Mouse (Mus musculus): ENCODE data around the gene Dlgap5. TPM values are rescaled to one million over a fixed set of nuclear protein-coding genes. Genes with fewer than 3 reads are reported as not detected.
"Not testable (repeated sequence)": the region's sequence is repeated elsewhere in the genome, so short reads cannot be mapped to it uniquely, and the experiment has no call there.

Gene Dlgap5
- 47.2 and 48.4 TPM in 2 replicates for polyA plus RNA-seq (2015; fragmentation: Nextera tagmentation; extraction: Ambion mirVana)

GRCm38 (mm10) chr14:47417775-47418665, at the start of gene Dlgap5:
Gene Dlgap5, minus strand, starts transcription at chr14:47418407.
- 2% methylated on average over 36 of the region's 36 CpGs for WGBS
- H3K4me1 ChIP-seq = peaks cover 29% of the 10 kb centered on the region
- peak within 1 kb of the TSS; percentile 68 for H3K9ac ChIP-seq
- H3K36me3 ChIP-seq = peaks cover 30% of the 10 kb centered on the region
- H3K4me3 ChIP-seq = peak within 1 kb of the TSS; percentile 62
- peak within 1 kb of the TSS; percentile 80 for H3K4me2 ChIP-seq (replicated peaks)
- peak within 1 kb of the TSS; percentile 23; the same call in 1 of the 2 replicates for H3K27ac ChIP-seq
- ATAC-seq (ENCODE audit: low FRiP score, low read depth) = peak; percentile 96
- no peaks in the 10 kb centered on the region for H3K27me3 ChIP-seq
- H3K9me3 ChIP-seq = no peaks in the 10 kb centered on the region

DNA sequence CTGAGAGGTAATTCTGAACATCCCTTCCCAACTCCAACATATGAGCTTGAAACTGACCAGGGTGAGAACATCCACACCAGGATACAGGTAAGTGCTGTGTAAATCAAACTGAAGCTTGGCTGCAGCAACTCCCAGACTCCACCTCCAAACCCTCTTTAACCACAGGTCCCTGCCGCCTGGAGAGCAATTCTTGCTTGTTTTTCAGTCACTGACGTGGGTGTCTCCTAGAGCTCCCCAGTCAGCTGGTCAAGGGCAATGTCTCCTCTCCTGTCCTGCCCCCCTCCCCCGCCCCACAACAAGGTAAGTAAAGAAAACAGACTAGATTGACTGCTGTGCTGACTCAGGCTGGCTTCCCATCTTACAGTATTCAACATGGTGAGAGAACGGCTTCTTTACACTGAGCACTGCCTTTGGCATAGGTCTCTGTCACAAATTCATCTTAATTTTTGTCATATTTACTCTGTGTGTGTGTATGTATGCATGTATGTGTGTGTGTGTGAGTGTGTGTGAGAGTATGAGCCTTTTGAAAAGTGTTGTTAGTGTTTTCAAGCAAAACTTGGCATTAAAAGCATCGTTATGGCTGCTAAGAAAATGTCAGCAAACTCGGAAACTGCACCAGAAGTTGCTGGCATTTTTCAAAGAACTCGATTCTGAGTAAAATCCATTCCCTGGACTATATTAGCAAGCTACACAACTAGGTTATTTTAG, 47.4 kb upstream of the Dlgap5 start:
- no peak overlapping the region for H3K4me3 ChIP-seq

GRCm38 (mm10) chr14:47464426-47464825, 46.2 kb upstream of the Dlgap5 start:
- 75% methylated on average over 10 of the region's 10 CpGs for WGBS
- H3K4me3 ChIP-seq = no peak overlapping the region
- no peak overlapping the region for H3K4me2 ChIP-seq (replicated peaks)
- H3K27ac ChIP-seq = no peak overlapping the region
- H3K9me3 ChIP-seq = no peaks in the 10 kb centered on the region
- no peaks in the 10 kb centered on the region for H3K27me3 ChIP-seq
- no peak overlapping the region for H3K9ac ChIP-seq
- H3K36me3 ChIP-seq = no peaks in the 10 kb centered on the region
- H3K4me1 ChIP-seq = no peaks in the 10 kb centered on the region
- no peak for ATAC-seq (ENCODE audit: low FRiP score, low read depth)

More for the DNA sequence above, 47.4 kb upstream of the Dlgap5 start:
- no peaks in the 10 kb centered on the region for H3K27me3 ChIP-seq
- H3K36me3 ChIP-seq = no peaks in the 10 kb centered on the region
- H3K27ac ChIP-seq = no peak overlapping the region
- H3K4me1 ChIP-seq = no peaks in the 10 kb centered on the region
- H3K9me3 ChIP-seq = no peaks in the 10 kb centered on the region
- H3K9ac ChIP-seq = no peak overlapping the region
- WGBS = 46% methylated on average over 7 of the region's 7 CpGs
- ATAC-seq (ENCODE audit: low FRiP score, low read depth) = no peak
- no peak overlapping the region for H3K4me2 ChIP-seq (replicated peaks)

DNA sequence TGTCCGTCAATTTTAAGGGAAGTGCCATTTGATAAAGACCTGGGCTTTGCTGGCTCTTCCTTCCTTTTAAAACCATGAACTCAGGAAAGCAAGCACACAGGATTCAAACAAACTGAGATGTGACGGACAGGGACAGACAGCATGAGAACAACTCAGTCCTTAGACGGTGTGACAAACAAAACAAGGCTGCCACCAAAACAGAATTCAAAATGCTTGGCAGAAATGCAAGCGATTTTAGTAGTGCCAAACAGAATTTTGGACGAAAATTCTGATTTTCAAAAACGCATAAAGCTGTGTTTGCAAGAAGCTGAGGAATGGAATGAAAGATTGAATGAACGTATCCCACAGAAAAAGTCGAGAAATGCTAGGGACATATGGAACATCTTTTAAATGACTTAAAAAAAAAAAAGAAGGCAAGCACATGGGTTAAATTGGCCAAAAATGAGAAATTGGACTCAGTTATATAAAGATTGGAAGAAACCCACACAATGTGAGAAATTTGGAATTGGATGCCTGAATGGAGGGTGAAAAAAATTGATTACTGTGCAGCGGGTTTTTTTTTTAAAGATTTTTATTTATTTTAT, 44.8 kb upstream of the Dlgap5 start:
- no peak for ATAC-seq (ENCODE audit: low FRiP score, low read depth)
- H3K4me1 ChIP-seq = no peaks in the 10 kb centered on the region
- H3K27me3 ChIP-seq = no peaks in the 10 kb centered on the region
- H3K9me3 ChIP-seq = no peaks in the 10 kb centered on the region
- H3K27ac ChIP-seq = no peak overlapping the region
- WGBS = 80% methylated on average over 9 of the region's 9 CpGs
- no peak overlapping the region for H3K4me3 ChIP-seq
- no peaks in the 10 kb centered on the region for H3K36me3 ChIP-seq
- no peak overlapping the region for H3K4me2 ChIP-seq (replicated peaks)
- no peak overlapping the region for H3K9ac ChIP-seq

DNA sequence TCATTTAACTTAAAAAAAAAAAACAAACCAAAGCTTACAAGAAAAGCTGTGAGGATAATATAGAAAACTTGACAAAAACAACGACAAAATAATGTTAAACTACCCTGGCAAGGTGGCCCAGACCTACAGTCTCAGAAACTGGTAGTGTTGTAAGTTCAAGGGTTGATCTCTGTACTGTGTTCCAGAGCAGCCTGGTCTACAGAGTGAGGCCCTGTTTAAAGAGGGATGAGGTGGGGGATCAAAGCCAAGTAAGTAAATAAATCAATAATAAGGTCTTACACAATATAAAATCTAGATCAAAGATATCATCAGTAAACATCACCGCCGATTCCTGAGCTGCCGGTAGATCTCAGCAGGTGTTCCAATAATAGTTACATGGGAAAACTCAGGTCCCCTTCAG, 44.2 kb upstream of the Dlgap5 start:
- Histone ChIP-seq H3K27me3 (no peaks in the 10 kb centered on the region), H3K4me1 (no peaks in the 10 kb centered on the region), H3K9ac (no peak overlapping the region), H3K4me3 (no peak overlapping the region), H3K36me3 (no peaks in the 10 kb centered on the region), H3K27ac (no peak overlapping the region), H3K9me3 (no peaks in the 10 kb centered on the region), H3K4me2 (replicated peaks) (no peak overlapping the region)
- no peak for ATAC-seq (ENCODE audit: low FRiP score, low read depth)
- 76% methylated on average over 4 of the region's 4 CpGs for WGBS

- Histone ChIP-seq H3K9ac (no peak overlapping the region), H3K9me3 (no peaks in the 10 kb centered on the region), H3K27me3 (no peaks in the 10 kb centered on the region), H3K4me3 (no peak overlapping the region), H3K27ac (no peak overlapping the region), H3K4me1 (no peaks in the 10 kb centered on the region), H3K4me2 (replicated peaks) (no peak overlapping the region), H3K36me3 (no peaks in the 10 kb centered on the region)
- ATAC-seq (ENCODE audit: low FRiP score, low read depth) = no peak
- WGBS = 88% methylated on average over 8 of the region's 8 CpGs
Observed at GRCm38 (mm10) chr14:47461997-47462396, 43.8 kb upstream of the Dlgap5 start.

DNA sequence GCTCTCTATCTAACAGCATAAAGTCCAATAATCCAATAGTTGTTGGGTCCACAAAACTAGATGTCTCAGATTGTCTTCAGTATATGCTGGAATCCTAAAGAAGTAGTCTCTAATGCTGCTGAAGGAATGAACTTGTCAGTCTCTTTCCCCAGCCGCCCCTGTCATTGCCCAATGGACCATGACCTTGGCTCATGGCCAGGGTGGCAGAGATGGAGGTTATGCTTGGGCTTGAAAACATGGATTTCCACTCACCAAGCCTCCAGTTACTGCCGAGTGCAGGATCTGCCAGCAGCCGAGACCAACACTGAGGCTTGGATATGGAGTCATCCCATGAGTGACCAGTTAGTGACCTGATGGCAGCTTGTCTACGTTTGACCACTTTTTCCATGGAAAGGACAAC, 41.3 kb upstream of the Dlgap5 start:
- Histone ChIP-seq H3K4me1 (no peaks in the 10 kb centered on the region), H3K4me2 (replicated peaks) (no peak overlapping the region), H3K9ac (no peak overlapping the region), H3K4me3 (no peak overlapping the region), H3K27ac (no peak overlapping the region), H3K36me3 (no peaks in the 10 kb centered on the region), H3K9me3 (no peaks in the 10 kb centered on the region), H3K27me3 (no peaks in the 10 kb centered on the region)
- no peak for ATAC-seq (ENCODE audit: low FRiP score, low read depth)
- WGBS = 87% methylated on average over 4 of the region's 4 CpGs

DNA sequence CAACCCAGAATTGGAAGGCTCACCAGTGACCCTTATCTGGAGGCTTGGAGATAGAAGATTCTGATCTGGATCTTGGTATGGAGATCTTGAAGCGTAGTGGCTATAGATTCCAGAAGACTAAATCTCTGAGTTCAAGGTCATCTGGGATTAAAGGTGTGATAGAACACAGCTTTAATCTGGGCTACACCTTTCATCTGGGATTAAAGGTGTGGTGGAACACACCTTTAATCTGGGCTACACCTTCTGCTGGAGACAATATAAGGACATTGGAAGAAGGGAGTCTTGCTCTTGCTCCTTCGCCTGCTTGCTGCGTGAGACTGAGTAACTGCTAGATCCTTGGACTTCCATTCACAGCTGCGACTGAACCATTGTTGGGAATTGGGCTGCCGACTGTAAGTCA, 31.9 kb upstream of the Dlgap5 start, which contains the start of gene Fbxo34:
Gene Fbxo34, plus strand, starts transcription at position 301 of the 400 bp plus-strand sequence.
- H3K27me3 ChIP-seq; H3K4me2 ChIP-seq (replicated peaks); H3K9ac ChIP-seq; H3K9me3 ChIP-seq; ATAC-seq (ENCODE audit: low FRiP score, low read depth); H3K27ac ChIP-seq; H3K36me3 ChIP-seq; H3K4me1 ChIP-seq; H3K4me3 ChIP-seq: not testable (repeated sequence)
- 83% methylated on average over 3 of the region's 5 CpGs for WGBS

- H3K27ac ChIP-seq = no peak overlapping the region
- 53% methylated on average over 9 of the region's 9 CpGs for WGBS
- 0 out of 2 replicates have a peak, but pooled peaks cover 10% of the 10 kb centered on the region for H3K9me3 ChIP-seq
- no peaks in the 10 kb centered on the region for H3K4me1 ChIP-seq
- ATAC-seq (ENCODE audit: low FRiP score, low read depth) = no peak
- H3K4me3 ChIP-seq = no peak overlapping the region
- H3K36me3 ChIP-seq = no peaks in the 10 kb centered on the region
- H3K27me3 ChIP-seq = no peaks in the 10 kb centered on the region
- no peak overlapping the region for H3K9ac ChIP-seq
- no peak overlapping the region for H3K4me2 ChIP-seq (replicated peaks)
Observed at GRCm38 (mm10) chr14:47445331-47446095, 27.3 kb upstream of the Dlgap5 start.

DNA sequence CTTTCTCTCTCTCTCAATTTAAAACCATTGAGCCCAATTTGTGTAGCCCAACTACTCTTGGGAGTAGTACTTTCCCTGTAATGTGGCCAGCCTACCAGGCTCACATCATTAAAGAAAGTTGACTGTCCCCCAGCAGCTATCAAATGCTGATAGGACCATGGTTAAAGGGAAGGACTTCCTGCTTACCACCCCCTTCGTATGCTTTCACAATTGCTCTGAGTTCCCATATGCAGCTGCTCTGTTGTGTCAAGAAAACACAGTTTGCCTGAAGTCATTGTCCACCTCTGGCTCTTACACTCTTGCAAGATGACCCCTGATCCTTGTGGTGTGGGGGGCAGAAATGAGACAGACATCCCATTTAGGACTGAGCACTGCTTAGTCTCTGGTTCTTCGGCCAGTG, 26.7 kb upstream of the Dlgap5 start:
- no peak overlapping the region for H3K4me3 ChIP-seq
- H3K9me3 ChIP-seq = peaks cover 15% of the 10 kb centered on the region
- 67% methylated on average over 2 of the region's 2 CpGs for WGBS
- no peak overlapping the region for H3K9ac ChIP-seq
- no peaks in the 10 kb centered on the region for H3K4me1 ChIP-seq
- no peaks in the 10 kb centered on the region for H3K27me3 ChIP-seq
- no peak overlapping the region for H3K27ac ChIP-seq
- H3K4me2 ChIP-seq (replicated peaks) = no peak overlapping the region
- no peaks in the 10 kb centered on the region for H3K36me3 ChIP-seq
- no peak for ATAC-seq (ENCODE audit: low FRiP score, low read depth)

GRCm38 (mm10) chr14:47438947-47439346, 20.7 kb upstream of the Dlgap5 start:
- Histone ChIP-seq H3K9ac (no peak overlapping the region), H3K27ac (no peak overlapping the region), H3K4me1 (no peaks in the 10 kb centered on the region), H3K4me3 (no peak overlapping the region), H3K27me3 (no peaks in the 10 kb centered on the region), H3K36me3 (no peaks in the 10 kb centered on the region), H3K4me2 (replicated peaks) (no peak overlapping the region), H3K9me3 (peaks cover 26% of the 10 kb centered on the region)
- ATAC-seq (ENCODE audit: low FRiP score, low read depth) = no peak
- WGBS = 68% methylated on average over 3 of the region's 3 CpGs

Data from limb, embryonic 13.5 days (tissue).